Mouse (Mus musculus) liver, adult 2 months (tissue): ENCODE results near the gene Dctn1. TPM values are rescaled to one million over a fixed set of nuclear protein-coding genes. Genes with fewer than 3 reads are reported as not detected.

Experiments
- DNase-seq: peaks from one replicate; pipeline ENCODE4 v3.0.0-alpha.2; 2011; ENCODE audit warnings: low read depth, low spot score; ENCODE audit errors: extremely low read depth
- H3K27ac ChIP-seq: fragments of 200-500 bp; replicated peaks from 2 replicates; pipeline ENCODE4 v1.5.1; 2012; ENCODE audit warnings: low read depth, mild to moderate bottlenecking, control low read depth, inconsistent platforms, low read length; ENCODE audit not compliant: insufficient read depth
- H3K27me3 ChIP-seq: fragments of 200-500 bp; 2 replicates; pipeline ENCODE4 v1.6.1; 2012; ENCODE audit warnings: mild to moderate bottlenecking, moderate library complexity, low read length, inconsistent platforms; ENCODE audit not compliant: control insufficient read depth, insufficient read depth
- H3K36me3 ChIP-seq: fragments of 200-500 bp; 2 replicates; pipeline ENCODE4 v1.6.1; 2012; ENCODE audit warnings: low read length, inconsistent platforms; ENCODE audit not compliant: control insufficient read depth, insufficient read depth
- H3K4me1 ChIP-seq: fragments of 200-500 bp; 2 replicates; pipeline ENCODE4 v1.6.1; 2011; ENCODE audit warnings: low read length; ENCODE audit not compliant: control insufficient read depth, insufficient read depth
- H3K4me3 ChIP-seq: fragments of 200-500 bp; 2 replicates; pipeline ENCODE4 v1.5.1; 2011; ENCODE audit warnings: low read depth, mild to moderate bottlenecking, control low read depth, low read length, moderate library complexity; ENCODE audit not compliant: insufficient read depth
- H3K79me2 ChIP-seq: fragments of 200-500 bp; 2 replicates; pipeline ENCODE4 v1.6.1; 2012; ENCODE audit warnings: inconsistent platforms, mild to moderate bottlenecking, low read length, moderate library complexity; ENCODE audit not compliant: control insufficient read depth, insufficient read depth
- H3K9ac ChIP-seq: fragments of 200-500 bp; 2 replicates; pipeline ENCODE4 v1.6.1; 2012; ENCODE audit warnings: low read depth, mild to moderate bottlenecking, control low read depth, inconsistent platforms, low read length
- CTCF ChIP-seq: fragments of 200-500 bp; IDR thresholded peaks from 2 replicates; pipeline ENCODE4 v1.5.1; 2011; ENCODE audit warnings: low read depth, low read length, control low read depth
- POLR2A ChIP-seq: fragments of 200-500 bp; IDR thresholded peaks from 2 replicates; pipeline ENCODE4 v1.6.1; 2011; ENCODE audit warnings: low read length, control low read depth; ENCODE audit not compliant: insufficient read depth; ENCODE audit errors: extremely low read depth
- WGBS: fragments of 180-500 bp; shearing (Covaris S2); methylation state at CpG from one replicate; pipeline ENCODE4 v1.1.7; 2018; 5-methylcytosine and 5-hydroxymethylcytosine counted together
- polyA plus RNA-seq: library from polyadenylated mRNA; depleted of rRNA; stranded (reverse); fragments of >200 nt; gene quantifications from 2 replicates; pipeline ENCODE4 v1.2.3, GENCODE M21; 2012
- total RNA-seq: library from RNA; depleted of rRNA; stranded (reverse); fragments of >200 nt; gene quantifications from 2 replicates; pipeline ENCODE4 v1.2.3, GENCODE M21; 2014

Gene Dctn1
- total and polyA plus RNA-seq, 2 experiments: 13.5 to 36.0 TPM

DNA sequence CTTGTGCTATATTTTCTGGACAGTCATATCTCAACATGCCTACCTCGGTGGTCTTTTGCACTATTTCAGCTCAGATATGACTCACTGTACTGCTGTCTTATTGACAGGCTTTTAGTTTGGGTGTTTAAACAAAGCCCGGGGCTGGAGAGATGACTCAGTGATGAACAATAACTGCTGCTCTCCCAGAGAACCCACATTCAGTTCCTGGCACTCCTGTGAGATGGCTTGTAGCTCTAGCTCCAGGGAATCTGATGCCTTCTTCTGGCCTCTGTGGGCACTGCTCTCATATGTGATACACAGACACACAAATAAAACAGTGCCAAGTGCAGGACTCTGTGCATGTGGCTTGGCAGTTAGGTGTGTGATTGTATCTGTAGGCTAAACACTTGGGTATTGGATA lies 20.5 kb upstream of the Dctn1 start:
- 71% methylated on average over 2 of the region's 2 CpGs for WGBS
- no peaks in the 10 kb centered on the region for H3K27me3 ChIP-seq
- H3K4me1 ChIP-seq: no peaks in the 10 kb centered on the region
- H3K79me2 ChIP-seq: no peaks in the 10 kb centered on the region
- H3K27ac ChIP-seq: no peak overlapping the region
- TF ChIP-seq POLR2A: no peak
- no peak for TF ChIP-seq CTCF
- DNase-seq: no peak
- no peak overlapping the region for H3K9ac ChIP-seq
- H3K36me3 ChIP-seq: no peaks in the 10 kb centered on the region
- H3K4me3 ChIP-seq: no peak overlapping the region

DNA sequence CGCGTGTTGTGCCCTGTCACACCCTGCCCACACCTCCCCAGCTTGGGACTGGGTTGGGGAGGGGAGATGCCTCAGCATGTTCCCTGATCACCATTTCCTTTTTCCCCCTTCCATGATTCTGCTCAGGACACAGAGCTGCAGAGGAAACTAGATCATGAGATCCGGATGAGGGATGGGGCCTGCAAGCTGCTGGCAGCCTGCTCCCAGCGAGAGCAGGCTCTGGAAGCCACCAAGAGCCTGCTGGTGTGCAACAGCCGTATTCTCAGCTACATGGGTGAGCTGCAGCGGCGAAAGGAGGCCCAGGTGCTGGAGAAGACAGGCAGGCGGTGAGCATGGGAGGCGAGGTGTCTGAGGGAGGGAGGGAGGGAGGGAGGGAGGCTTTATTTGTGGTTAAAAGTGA lies 19.9 kb upstream of the Dctn1 start:
- TF ChIP-seq CTCF: no peak
- no peak for TF ChIP-seq POLR2A
- no peaks in the 10 kb centered on the region for H3K36me3 ChIP-seq
- 75% methylated on average over 9 of the region's 9 CpGs for WGBS
- no peak for DNase-seq
- H3K79me2 ChIP-seq: no peaks in the 10 kb centered on the region
- H3K27ac ChIP-seq: no peak overlapping the region; the same call in 1 of the 2 replicates
- peak overlapping the region; percentile 45; the same call in 1 of the 2 replicates for H3K4me3 ChIP-seq
- H3K27me3 ChIP-seq: no peaks in the 10 kb centered on the region
- peak overlapping the region; percentile 23; the same call in 1 of the 2 replicates for H3K9ac ChIP-seq
- no peaks in the 10 kb centered on the region for H3K4me1 ChIP-seq

DNA sequence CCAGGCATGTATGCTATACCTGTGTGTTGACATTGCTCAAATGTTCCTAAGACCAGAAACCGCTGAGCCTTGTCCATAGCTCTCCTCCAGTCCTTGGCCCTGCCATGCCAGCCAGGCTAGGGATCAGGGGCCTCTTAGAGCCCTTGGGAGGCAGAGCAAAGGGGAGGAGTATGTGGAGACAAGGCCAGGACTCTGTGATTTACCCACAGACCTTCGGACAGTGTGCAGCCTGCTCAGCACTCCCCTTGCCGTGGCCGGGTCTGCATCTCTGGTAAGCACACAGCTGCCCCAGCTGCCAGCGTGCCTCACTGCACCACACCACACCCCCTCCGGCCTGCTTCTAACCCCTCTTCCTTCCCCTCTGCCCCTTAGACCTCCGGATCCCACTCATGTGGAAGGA lies 18.4 kb upstream of the Dctn1 start:
- no peak overlapping the region for H3K27ac ChIP-seq
- no peaks in the 10 kb centered on the region for H3K36me3 ChIP-seq
- 75% methylated on average over 7 of the region's 7 CpGs for WGBS
- H3K4me1 ChIP-seq: no peaks in the 10 kb centered on the region
- TF ChIP-seq CTCF (no peak), POLR2A (no peak)
- no peaks in the 10 kb centered on the region for H3K79me2 ChIP-seq
- H3K4me3 ChIP-seq: no peak overlapping the region
- no peaks in the 10 kb centered on the region for H3K27me3 ChIP-seq
- no peak overlapping the region for H3K9ac ChIP-seq
- DNase-seq: no peak

DNA sequence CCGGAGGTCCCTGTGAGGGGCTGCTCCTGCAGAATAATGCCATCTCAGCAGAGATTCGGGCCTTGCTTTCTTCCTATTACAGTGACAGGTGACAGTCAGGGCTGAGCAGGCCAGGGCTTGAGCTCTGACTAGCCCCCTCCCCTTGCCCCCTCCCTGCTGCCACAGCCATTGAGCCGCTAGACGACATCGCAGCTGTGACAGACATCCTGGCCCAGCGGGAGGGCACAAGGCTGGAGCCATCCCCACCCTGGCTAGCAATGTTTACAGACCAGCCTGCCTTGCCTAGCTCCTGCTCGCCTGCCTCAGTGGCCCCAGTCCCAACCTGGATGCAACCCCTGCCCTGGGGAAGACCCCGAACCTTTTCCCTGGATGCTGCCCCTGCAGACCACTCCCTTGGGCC lies 14.0 kb upstream of the Dctn1 start:
- WGBS: 78% methylated on average over 8 of the region's 8 CpGs
- no peak for DNase-seq
- Histone ChIP-seq H3K36me3 (no peaks in the 10 kb centered on the region), H3K27me3 (no peaks in the 10 kb centered on the region), H3K9ac (no peak overlapping the region), H3K4me3 (no peak overlapping the region), H3K4me1 (peaks cover 6% of the 10 kb centered on the region; the same call in 1 of the 2 replicates), H3K79me2 (no peaks in the 10 kb centered on the region), H3K27ac (no peak overlapping the region)
- TF ChIP-seq POLR2A (no peak), CTCF (no peak)

DNA sequence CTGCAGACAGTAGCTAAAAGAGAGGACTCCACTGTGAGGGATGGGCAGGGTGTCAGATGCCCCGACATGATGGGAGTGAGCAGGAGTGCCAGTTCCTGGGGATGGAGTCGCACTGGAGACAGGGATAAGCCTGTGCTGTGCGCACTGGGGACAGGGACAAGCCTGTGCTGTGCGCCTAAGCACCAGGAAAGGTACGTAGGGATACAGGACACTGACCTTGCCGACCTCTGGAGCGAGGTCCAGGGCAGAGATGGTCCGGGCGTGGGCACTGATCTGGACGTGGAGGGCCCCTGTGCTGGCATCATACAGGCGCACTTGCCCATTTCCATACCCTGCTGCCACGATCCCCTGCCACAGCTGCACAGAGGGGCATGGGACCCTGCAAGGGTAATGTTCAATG lies 12.7 kb upstream of the Dctn1 start:
- Histone ChIP-seq H3K79me2 (no peaks in the 10 kb centered on the region), H3K4me3 (no peak overlapping the region), H3K4me1 (peaks cover 6% of the 10 kb centered on the region; the same call in 1 of the 2 replicates), H3K36me3 (no peaks in the 10 kb centered on the region), H3K27me3 (no peaks in the 10 kb centered on the region), H3K9ac (no peak overlapping the region), H3K27ac (no peak overlapping the region)
- no peak for DNase-seq
- WGBS: 73% methylated on average over 12 of the region's 12 CpGs
- TF ChIP-seq POLR2A (no peak), CTCF (no peak)

DNA sequence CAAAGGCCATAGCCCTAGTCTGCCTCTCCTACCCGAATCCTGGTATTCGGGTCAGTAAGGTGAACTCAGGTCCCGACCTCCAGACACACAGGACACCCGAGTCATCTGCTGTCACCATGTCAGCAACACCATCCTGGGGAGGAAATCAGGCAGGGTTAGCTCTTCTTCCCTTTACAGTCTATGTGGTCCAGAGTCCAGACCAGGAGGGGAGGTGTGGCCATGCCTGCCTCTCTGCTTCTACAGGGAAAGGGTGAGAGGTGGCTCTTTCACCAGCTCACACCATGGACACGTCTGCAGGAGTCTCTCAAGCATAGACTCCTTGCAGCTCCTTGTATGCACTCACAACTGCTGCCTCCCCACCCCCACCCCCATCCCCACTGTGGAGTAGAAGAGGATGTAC lies 12.2 kb upstream of the Dctn1 start:
- peaks cover 6% of the 10 kb centered on the region; the same call in 1 of the 2 replicates for H3K4me1 ChIP-seq
- H3K27me3 ChIP-seq: no peaks in the 10 kb centered on the region
- 40% methylated on average over 5 of the region's 5 CpGs for WGBS
- TF ChIP-seq POLR2A: no peak
- TF ChIP-seq CTCF: no peak
- no peak overlapping the region for H3K9ac ChIP-seq
- no peak for DNase-seq
- H3K79me2 ChIP-seq: no peaks in the 10 kb centered on the region
- no peak overlapping the region for H3K27ac ChIP-seq
- H3K4me3 ChIP-seq: no peak overlapping the region
- H3K36me3 ChIP-seq: no peaks in the 10 kb centered on the region
